Mouse (Mus musculus) 3T3-L1 (cell line): ENCODE results near the gene Lsamp.
"Not testable (repeated sequence)": the region's sequence is repeated elsewhere in the genome, so short reads cannot be mapped to it uniquely, and the experiment has no call there.

Source experiments
- DNase-seq: peaks from one replicate; pipeline ENCODE4 v3.0.0-alpha.2; 2015; ENCODE audit warnings: low read depth, low spot score

The Lsamp gene

DNA sequence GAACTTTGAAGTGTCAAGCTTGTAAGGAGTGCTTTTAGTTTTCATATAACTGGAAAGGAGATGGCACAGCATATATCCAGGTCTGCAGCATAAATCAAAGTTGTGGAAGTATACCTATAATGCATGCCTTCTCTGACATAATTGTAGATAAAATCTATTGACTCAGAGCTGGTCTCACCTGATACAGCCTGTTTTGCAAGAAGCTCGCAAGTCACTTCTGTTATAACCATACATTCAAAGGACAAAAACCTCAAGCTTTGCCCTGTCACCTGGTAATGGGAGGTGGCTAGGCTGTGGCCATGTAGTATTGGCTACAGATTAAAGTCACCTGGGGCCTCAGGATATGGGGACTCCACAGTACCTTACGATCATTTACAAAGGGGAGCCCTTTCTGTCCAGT is 507.4 kb downstream of the Lsamp start:
- DNase-seq = no peak

- DNase-seq = no peak
These were observed 520.2 kb downstream of the Lsamp start for GRCm38 (mm10) chr16:40504262-40504960.

GRCm38 (mm10) chr16:40509146-40510030 is 525.2 kb downstream of the Lsamp start:
- DNase-seq = no peak

GRCm38 (mm10) chr16:40536754-40537153 is 552.6 kb downstream of the Lsamp start:
- DNase-seq = no peak

DNA sequence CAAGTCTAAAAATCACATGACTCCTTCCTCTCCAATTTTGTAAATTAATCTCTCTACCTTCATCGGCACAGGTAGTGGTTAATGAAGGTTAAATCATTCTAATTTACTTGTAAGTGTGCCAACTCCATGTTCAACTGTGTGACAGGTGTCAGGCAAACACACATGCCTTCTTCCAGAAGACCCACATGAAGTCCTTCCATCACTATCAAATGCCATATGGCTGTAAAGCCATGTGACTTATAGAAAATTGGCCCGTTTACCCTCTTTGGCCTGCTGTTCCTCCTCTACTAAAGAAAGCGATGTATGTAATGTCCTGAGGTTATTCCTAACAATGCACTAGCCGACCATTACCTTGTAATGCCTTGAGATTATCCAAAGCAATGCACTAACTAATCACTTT is 565.5 kb downstream of the Lsamp start:
- DNase-seq = no peak

DNA sequence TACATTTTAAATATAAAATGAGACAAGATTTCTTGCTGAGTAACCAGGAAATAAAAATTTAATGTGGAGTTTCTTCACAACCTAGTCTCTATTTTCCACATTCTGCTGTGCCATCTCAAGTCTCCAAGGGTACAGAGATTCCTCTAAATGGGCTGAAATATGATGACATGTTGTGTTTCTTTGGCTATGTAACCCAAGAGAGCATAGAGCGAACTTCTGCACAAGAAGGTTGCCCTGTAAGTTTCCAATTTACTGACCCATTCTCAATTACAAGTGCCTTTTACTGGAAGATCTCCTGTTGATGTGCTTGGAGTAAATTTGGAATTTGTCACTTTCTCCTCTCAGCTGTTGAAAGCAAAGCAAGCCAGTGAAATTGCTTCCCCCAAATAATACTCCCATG is 571.4 kb downstream of the Lsamp start:
- DNase-seq = no peak

- no peak for DNase-seq
These were observed 573.6 kb downstream of the Lsamp start for GRCm38 (mm10) chr16:40557680-40558249.

- no peak for DNase-seq
These were observed 583.3 kb downstream of the Lsamp start for GRCm38 (mm10) chr16:40567431-40567941.

DNA sequence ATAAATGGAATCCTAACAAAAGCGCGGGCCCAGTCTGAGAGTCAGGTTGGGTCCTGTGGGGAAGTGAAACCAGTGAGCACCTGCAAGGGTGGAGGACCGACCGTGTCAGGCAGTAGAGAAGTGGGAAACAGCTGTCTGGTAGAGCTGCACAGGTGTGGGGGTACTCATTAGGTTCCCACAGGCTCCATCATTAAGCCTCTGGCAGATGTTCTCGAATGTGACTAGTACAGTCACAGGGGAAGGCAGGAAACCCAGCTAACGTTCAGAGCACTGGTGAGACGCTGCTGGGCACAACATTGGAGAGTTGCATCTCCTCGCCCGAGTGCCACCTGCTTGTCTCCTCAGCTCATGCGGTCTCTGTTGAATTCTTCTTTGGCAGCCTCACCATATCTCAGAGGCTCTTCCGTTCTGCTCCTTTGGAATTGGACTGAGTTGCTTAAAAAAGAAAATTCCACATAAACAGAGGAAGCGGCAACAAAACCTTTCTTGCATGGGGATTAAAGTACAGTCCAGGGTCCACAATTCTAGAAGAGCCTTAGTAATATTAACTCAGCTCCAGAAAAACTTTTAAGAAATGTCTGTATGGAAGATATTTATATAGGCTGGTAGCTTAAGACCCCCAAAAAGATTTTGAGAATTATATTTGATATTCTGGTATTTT is 588.1 kb downstream of the Lsamp start:
- no peak for DNase-seq

- peak; percentile 10 for DNase-seq
These were observed 597.9 kb downstream of the Lsamp start for GRCm38 (mm10) chr16:40582076-40582475.

- no peak for DNase-seq
These were observed 609.0 kb downstream of the Lsamp start for GRCm38 (mm10) chr16:40593161-40593560.

GRCm38 (mm10) chr16:40601431-40602387 is 617.5 kb downstream of the Lsamp start:
- peak; percentile 6 for DNase-seq

DNA sequence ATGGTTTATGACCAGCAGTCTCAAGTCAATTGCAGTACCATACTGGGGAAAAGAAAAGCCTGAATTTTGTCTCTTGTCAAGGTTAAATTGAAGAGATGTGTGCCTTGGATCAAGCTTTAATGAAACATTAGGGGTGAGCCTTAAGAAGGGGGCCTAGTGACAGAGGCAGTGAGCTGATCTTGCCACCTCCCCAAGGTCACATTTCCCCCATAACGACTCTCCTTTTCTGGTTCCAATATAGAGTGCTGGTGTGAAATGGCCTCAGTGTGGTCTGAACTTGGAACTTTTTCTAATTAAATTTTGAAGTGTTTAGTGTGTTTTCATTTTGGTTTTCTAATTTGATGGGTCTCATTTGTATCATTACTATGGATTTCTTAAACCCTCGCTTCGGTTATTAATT is 623.3 kb downstream of the Lsamp start:
- no peak for DNase-seq

DNA sequence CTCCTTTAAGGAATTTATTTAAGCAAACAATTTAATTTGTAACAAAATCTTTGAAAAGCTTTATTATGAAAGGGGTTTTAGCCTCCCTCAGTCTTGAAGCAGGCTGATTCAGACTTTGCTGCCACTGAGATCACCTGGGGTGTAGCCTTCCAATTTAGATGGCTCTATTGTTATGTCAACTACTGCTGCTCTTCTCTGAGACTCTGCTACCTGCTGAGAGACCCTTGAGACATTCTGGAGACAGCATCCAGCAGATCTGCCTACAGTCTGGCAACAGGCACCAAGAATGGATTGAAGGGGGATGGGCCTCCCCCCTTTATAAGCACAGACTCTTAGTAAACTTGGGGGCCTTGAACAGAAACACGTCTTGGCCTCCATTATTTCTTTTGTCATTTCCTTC is 632.5 kb downstream of the Lsamp start:
- DNase-seq = not testable (repeated sequence)

DNA sequence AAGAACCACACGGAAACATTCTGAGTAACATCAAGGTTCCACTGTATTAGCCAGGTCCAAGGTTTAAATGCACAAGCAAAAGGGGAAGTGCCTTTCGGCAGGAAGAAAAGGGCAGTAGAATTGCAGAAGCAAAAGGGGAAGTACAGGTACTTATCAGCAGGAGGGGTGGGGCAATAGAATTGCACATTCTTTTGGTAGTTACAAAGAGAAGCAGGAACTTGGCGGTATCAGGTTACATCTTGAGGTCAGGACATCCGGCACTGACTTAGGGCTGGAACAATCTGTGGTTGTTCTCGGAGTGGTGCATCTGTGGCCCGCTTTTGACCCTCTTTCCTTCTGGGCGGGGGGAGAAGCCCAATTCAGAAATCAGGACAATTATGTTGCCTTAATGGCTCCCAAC is 636.9 kb downstream of the Lsamp start:
- DNase-seq = not testable (repeated sequence)

DNA sequence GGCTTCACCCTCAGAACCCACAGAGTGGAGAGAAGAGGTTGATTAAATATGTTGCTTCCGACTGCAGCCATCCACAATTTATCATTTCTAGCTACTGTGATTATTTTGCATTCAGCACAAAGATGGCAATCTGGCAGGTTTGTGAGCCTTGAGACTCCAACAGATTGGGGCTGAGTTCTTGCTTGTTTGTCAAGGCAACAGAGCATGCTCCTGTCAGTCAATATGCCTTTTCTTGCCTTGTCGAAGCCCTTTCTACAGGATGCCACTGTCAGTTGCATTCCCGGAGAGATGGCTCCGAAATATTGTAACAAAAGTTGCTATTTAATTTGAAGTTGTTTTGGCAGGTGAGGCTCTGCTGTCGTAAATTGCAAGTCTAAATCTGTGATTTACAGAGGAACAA is 643.0 kb downstream of the Lsamp start:
- no peak for DNase-seq

DNA sequence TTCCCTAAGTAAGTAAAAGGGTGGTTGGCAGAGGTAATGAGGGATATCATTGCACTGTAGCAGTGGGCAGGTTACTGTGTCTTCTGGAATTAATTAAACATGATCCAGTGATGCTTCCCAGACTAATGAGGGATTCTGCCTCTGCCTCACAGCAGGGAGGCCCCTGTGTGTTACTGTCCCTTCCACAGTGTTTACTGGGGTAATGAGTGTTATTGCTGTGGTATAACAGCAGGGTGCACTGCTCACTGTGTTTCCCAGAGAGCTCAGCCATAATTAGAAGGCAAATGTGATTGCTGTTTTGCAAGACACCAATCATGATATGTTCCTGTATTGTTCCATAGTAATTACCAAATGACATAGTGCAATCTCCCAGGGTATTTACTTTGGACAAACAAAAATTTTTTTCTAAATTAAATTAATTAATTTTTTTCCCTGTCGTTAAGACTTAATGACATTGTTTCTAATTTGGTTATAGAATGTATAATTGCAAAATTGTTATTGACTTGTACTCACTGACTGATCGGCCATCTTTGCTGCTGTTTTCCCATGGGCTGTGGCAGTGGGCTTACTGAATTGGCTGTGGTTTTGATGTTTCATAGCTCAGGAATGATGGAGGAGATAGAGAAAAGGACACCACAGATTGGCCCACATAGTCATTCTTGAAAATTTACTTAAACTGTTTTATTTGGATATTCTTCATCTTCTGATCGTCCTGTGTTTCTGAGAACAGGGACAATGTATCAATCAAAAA is 655.6 kb downstream of the Lsamp start:
- no peak for DNase-seq

DNA sequence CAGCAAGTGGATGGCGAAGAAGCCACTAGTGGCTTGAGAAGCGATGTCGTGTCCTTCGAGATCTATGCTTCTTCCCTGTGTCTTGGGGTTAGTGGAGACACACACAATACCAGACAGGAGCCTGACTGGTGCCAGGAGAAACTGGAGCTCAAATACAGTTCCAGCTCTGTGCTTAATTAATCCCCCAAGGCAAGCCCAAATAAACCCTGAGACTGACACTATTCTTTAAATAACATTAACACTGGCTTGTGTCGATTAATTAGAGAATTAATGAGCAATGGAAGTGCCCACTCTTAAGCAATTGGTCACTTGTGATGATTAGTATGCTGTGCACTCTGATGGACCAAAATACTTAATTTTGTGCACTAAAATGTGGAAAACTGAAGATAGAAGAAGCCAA is 668.6 kb downstream of the Lsamp start:
- no peak for DNase-seq

DNA sequence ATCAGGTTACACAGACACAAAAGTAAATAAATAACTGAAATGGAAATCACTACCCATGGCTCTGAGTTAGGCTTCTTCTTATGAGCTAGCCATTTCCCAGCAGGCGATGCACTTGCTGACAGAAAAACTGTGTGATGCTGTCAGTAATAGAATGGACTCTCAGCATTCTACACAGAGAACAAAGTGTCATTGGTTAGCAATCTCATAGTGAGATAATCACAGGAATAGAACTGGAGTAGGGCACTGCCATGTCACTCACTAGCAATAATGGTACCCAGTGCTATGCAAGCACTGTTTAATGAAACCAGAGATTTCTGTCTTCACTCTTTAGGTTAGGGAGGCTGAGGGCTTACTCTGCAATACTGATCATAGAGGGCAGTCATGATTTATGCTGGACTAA is 669.3 kb downstream of the Lsamp start:
- no peak for DNase-seq

DNA sequence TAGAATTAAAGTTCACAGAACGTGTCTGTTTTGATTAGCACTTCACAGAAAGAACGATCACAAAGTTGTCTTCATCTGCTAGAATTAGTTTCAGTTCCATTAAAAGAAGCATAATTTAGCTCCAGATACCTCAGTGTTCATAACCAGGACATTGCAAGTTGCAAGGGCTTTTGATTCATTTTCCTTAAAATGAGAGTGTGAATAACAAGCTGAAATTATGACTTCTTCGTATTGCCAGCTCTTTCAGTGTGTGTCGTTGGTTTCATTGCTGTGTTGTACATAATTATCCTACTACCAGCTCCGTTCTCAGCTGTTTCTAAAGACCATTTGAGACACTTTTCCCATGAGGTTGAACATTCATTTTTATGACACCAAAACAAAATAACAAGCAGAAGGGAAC is 672.2 kb downstream of the Lsamp start:
- no peak for DNase-seq
